Mouse (Mus musculus): Measurements from ENCODE around the gene Ulk4.

The Ulk4 gene

DNA sequence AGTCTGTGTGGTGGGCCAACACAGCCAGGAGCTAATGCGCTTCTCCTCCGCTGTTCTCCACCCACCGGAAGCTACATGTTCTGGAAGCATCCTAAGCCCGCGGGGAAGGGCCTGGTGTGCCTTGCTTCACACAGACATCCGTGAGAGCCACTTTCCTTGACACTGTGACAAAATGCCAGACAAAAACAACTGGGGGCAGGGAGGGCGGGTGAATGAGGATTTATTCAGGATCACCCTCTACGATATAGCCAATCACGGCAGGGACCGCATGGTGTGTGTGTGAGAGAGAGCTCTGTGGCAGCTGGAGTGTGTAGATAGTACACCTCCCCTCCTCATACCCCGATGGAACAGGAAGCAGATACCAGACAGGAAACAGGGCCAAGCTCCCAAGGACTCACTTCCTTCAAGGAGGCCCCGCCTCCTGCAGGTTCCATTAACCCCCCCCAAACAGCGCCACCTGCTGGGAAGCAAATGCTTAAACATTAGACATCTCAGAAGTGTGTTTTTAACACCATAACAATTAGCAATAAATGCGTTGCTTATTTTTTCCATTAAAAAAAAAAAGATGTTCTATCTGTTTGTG lies 362.0 kb downstream of the Ulk4 start:
- DNase-seq (ENCODE audit: low read depth in 1 of 2, low spot score in 2 of 2): peak in 1 of 2 experiments; percentile 23

DNA sequence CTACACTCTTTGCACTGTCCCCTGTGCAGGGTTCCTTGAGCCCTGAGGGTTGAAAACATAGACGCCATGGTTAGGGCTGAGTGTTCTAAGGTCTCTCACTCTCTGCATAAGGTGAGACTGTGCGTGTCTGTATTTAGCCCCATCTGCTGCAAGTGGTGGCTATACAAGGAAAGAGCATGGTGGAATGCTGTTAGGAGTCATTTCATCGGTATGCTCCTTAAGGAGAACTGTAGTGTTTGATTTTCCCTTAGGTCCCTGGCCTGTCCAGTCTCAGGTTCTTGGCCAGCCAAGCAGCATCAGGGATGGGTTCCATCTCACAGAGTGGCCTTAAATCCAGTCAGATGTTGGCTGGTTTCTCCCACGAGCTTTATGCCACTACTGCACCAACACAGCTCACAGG lies 362.6 kb downstream of the Ulk4 start:
- DNase-seq (ENCODE audit: low read depth in 1 of 2, low spot score in 2 of 2): no peak

DNA sequence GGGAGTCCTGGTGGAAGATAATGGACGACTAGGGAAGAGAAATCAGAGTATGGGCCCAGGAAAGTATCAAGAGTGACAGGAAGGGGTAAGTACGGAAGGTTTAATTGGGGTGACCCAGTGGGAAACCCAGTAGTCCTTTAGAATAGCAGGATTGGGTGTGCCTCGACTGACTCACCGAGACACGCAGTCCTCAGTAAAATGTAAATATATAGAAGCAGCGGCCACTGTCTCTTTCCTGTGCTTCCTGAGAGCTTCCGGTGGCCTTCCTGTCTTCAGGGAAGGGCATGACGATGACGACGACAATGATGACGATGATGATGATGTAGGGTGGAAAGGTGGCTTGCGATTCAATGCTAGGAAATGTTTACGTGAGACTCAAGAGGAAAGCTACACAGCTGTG lies 363.8 kb downstream of the Ulk4 start:
- no peak for DNase-seq (ENCODE audit: low read depth in 1 of 2, low spot score in 2 of 2)

DNA sequence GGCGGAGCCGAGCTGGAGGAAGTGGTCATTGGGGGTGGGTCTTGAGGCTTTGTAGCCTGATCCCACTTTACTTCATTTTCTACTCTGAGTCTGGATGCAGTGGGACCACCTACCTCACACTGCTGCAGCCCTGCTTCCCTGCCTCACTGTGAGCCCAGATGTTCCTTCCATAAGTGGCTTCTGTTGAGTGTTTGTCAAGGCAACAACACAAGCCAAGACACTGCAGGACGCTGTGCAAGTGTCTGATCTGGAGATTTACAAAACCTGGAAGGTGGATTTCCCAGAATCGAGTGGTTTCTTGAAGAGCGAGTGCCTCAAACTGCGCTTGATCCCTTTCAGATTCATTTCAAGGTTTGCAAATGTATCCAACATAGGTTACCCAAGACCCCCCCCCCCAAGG lies 368.5 kb downstream of the Ulk4 start:
- no peak for DNase-seq (ENCODE audit: low read depth in 1 of 2, low spot score in 2 of 2)

Measured in monocyte, adult 2 months (primary cell).